Mouse (Mus musculus) E14TG2a.4 (cell line): Measurements from ENCODE around the gene Myo16.

ENCODE experiments used
- CTCF ChIP-seq: conservative IDR thresholded peaks from 2 replicates; pipeline ENCODE4 v1.5.1; 2014; ENCODE audit warnings: low read length
- POU5F1 ChIP-seq: IDR thresholded peaks from 2 replicates; pipeline ENCODE4 v1.6.1; 2014; ENCODE audit warnings: low read length, borderline replicate concordance

- no peak for TF ChIP-seq CTCF
- TF ChIP-seq POU5F1: no peak
Observed at GRCm38 (mm10) chr8:10219761-10220276, 66.1 kb downstream of the Myo16 start.
